Mouse (Mus musculus) stomach, postnatal 0 days (tissue): ENCODE measurements at regions not wholly inside any gene's neighbourhood (a gene's known extent, or its start where the extent isn't known, plus 50 kb on each side); places are given as distances from the start of the nearest gene placed in this dataset.

Source experiments
- CTCF ChIP-seq: IDR thresholded peaks from 2 replicates; pipeline ENCODE4 v1.5.1; 2016; ENCODE audit warnings: antibody characterized with exemption, low read depth, mild to moderate bottlenecking, moderate library complexity
- EP300 ChIP-seq: optimal IDR thresholded peaks from 2 replicates; pipeline ENCODE3; 2016; ENCODE audit warnings: antibody characterized with exemption

DNA sequence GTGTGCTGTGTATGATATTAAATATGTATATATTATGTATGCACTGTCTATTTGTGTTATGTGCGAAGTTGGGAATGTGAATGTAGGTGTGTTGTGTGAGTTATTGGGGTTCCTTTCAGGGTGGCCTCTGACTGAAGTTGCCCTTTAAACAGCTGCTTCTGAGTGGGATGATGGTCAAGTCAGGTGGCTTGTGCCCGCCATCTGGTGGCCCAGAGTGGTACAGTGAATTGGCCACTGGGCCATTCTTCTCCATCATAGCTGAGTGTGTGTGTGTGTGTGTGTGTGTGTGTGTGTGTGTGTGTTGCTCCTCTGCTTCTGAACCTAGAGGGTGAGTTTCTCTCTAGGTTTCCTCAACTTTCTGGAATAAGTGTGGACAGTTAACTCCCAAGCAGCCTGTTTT lies 75.7 kb upstream of the Podxl start:
- peak; percentile 91 for TF ChIP-seq CTCF
- no peak for TF ChIP-seq EP300
